Comparison of ENCODE assay signal across 14 mouse cellular contexts in genomic region chr11:84411642-84412018, GRCm38 (mm10).
DNase-seq lines count a peak whose midpoint lies in the region; ATAC-seq lines count a peak whose summit lies in the region.
"Had no signal": no experiment of that assay in that cellular context is flagged by ENCODE, and none has a peak within 500 bp of the region (broad histone marks: within the 10 kb centered on the region; RNA-seq: fewer than 3 reads in every experiment).

No protein-coding gene starts in this region.

- peaks cover 68% of the 10 kb centered on the region for H3K4me1 ChIP-seq in erythroblast, embryonic 14.5 days (ENCODE audit: control insufficient read depth)
- 0 out of 2 replicates have a peak, but pooled peaks cover 4% of the 10 kb centered on the region for H3K4me1 ChIP-seq in kidney, embryonic 15.5 days
- H3K4me1 ChIP-seq in limb, embryonic 12.5 days (replicated peaks) = peaks cover 25% of the 10 kb centered on the region
- H3K4me1 ChIP-seq in midbrain, embryonic 16.5 days (ENCODE audit: control insufficient read depth, insufficient read depth, low read length) = peaks cover 22% of the 10 kb centered on the region

- DNase-seq in kidney, adult 18-20 months = no peak
- no peak for DNase-seq in adrenal gland, postnatal 36 days
- no peak for DNase-seq in layer of hippocampus, adult 9-11 months
- DNase-seq: adrenal gland, postnatal 25 days; cerebellum, adult 9-11 months; gastrocnemius, postnatal 14 days; kidney, adult 9 months; lung, adult 2 months; thymus, postnatal 36 days had no signal

- no peak for ATAC-seq in erythroblast, adult 5-6 weeks (replicated peaks; ENCODE audit: low FRiP score, poor library complexity, severe bottlenecking)
- 0 out of 2 replicates have a peak, but pooled peaks have one; percentile 12 for ATAC-seq in kidney, embryonic 15.5 days (replicated peaks; ENCODE audit: low FRiP score)
- 0 out of 2 replicates have a peak, but pooled peaks have one; percentile 15 for ATAC-seq in limb, embryonic 12.5 days (ENCODE audit: insufficient number of reproducible peaks, insufficient read depth, low FRiP score, low TSS enrichment, low read depth)
- ATAC-seq in midbrain, embryonic 16.5 days = no peak

- no peak overlapping the region for H3K27ac ChIP-seq in kidney, embryonic 15.5 days
- H3K27ac ChIP-seq in limb, embryonic 12.5 days = no peak overlapping the region
- H3K27ac ChIP-seq in midbrain, embryonic 16.5 days (ENCODE audit: low read length) = peak overlapping the region; percentile 43; the same call in 1 of the 2 replicates

- H3K27me3 ChIP-seq in erythroblast, embryonic 14.5 days (ENCODE audit: control insufficient read depth) = no peaks in the 10 kb centered on the region
- H3K27me3 ChIP-seq in kidney, embryonic 15.5 days = no peaks in the 10 kb centered on the region
- H3K27me3 ChIP-seq in limb, embryonic 12.5 days = peaks cover 7% of the 10 kb centered on the region
- H3K27me3 ChIP-seq in midbrain, embryonic 16.5 days (ENCODE audit: control insufficient read depth, insufficient read depth, low read depth, low read length) = no peaks in the 10 kb centered on the region

- peak overlapping the region; percentile 31 for H3K4me3 ChIP-seq in erythroblast, embryonic 14.5 days (replicated peaks)
- H3K4me3 ChIP-seq in kidney, embryonic 15.5 days (replicated peaks) = no peak overlapping the region
- H3K4me3 ChIP-seq in limb, embryonic 12.5 days (replicated peaks) = no peak overlapping the region
- H3K4me3 ChIP-seq in midbrain, embryonic 16.5 days (ENCODE audit: low read depth, low read length) = no peak overlapping the region

- no peak overlapping the region for H3K4me2 ChIP-seq in kidney, embryonic 15.5 days
- no peak overlapping the region for H3K4me2 ChIP-seq in limb, embryonic 12.5 days
- H3K4me2 ChIP-seq in midbrain, embryonic 16.5 days (ENCODE audit: low read length) = no peak overlapping the region

- WGBS in kidney, embryonic 15.5 days = 63% methylated on average over 7 of the region's 7 CpGs
- 64% methylated on average over 7 of the region's 7 CpGs for WGBS in limb, embryonic 12.5 days
- WGBS in midbrain, embryonic 16.5 days = 61% methylated on average over 7 of the region's 7 CpGs

- H3K9me3 ChIP-seq in erythroblast, embryonic 14.5 days (ENCODE audit: control insufficient read depth, low read length) = peaks cover 6% of the 10 kb centered on the region
- H3K9me3 ChIP-seq in kidney, embryonic 15.5 days (replicated peaks) = peaks cover 2% of the 10 kb centered on the region; the same call in 1 of the 2 replicates
- peaks cover 4% of the 10 kb centered on the region; the same call in 1 of the 2 replicates for H3K9me3 ChIP-seq in limb, embryonic 12.5 days
- H3K9me3 ChIP-seq in midbrain, embryonic 16.5 days (replicated peaks; ENCODE audit: control insufficient read depth, low read length, poor library complexity, severe bottlenecking) = no peaks in the 10 kb centered on the region

- H3K36me3 ChIP-seq in erythroblast, embryonic 14.5 days (ENCODE audit: control insufficient read depth) = no peaks in the 10 kb centered on the region; the same call in 1 of the 2 replicates
- no peaks in the 10 kb centered on the region for H3K36me3 ChIP-seq in kidney, embryonic 15.5 days
- H3K36me3 ChIP-seq in limb, embryonic 12.5 days = no peaks in the 10 kb centered on the region
- no peaks in the 10 kb centered on the region for H3K36me3 ChIP-seq in midbrain, embryonic 16.5 days (ENCODE audit: control insufficient read depth, insufficient read depth, low read length)

- no peak overlapping the region for H3K9ac ChIP-seq in kidney, embryonic 15.5 days
- no peak overlapping the region for H3K9ac ChIP-seq in limb, embryonic 12.5 days (replicated peaks)
- H3K9ac ChIP-seq in midbrain, embryonic 16.5 days (ENCODE audit: low read depth, low read length) = no peak overlapping the region

Comparison
In these comparisons a context has a peak if more than half of its experiments do, and no peak if none do; other contexts are left out.
1. ATAC-seq: peak in kidney, embryonic 15.5 days (single experiment) and limb, embryonic 12.5 days (single experiment); none in erythroblast, adult 5-6 weeks (single experiment) and midbrain, embryonic 16.5 days (single experiment).